Mouse (Mus musculus) spleen, postnatal 36 days (tissue): ENCODE measurements around the gene Gm49711.

Source experiments
- DNase-seq, 2 experiments: peaks; one replicate each; pipeline ENCODE4 v3.0.0; 2022; ENCODE audit warnings: low spot score in 2 of 2, mixed read lengths in 1 of 2

Gm49711 gene

DNA sequence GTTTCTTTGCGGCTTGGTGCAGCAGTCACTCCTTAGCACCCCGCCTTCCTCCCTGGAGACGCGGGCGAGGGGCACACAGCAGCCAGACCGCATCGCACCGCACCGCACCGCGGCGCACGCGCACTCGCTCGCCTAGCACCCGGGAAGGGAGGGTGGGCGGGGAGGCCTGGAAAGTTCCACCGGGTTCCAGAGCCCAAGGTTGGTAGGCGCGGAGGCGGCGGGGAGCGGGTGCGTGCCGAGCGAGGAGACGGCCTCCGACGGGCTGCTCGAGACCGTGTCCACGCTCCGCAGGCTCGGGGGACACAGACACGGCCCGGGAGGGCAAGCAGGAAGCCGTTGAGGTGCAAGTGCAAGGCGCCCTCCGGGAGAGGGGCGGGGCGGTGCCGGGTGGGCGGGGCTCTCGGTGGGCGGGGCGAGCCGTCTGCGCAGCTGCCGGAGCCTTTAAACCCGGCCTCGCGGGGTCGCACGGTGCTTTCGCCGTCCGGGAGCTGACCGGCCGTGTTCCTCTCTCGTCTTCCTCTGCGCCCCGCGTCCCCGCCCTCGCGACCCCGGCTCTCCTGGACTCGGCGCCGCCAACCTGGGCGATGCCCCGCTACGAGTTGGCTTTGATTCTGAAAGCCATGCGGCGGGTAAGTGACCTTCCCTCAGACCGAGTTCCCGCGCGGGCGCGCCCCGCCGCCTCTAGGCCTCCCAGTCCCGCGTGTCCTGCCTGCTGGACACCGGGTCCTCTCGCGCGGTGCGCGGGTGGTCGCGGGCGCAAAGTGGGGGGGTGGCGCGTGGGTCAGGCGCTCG lies at the start of gene Gm49711, which contains the start of the genes Mrps6 and Slc5a3:
TSS of gene Gm49711 (plus strand) at position 465 of the 792 bp plus-strand sequence.
TSS of gene Mrps6 (plus strand) at position 419 of the 792 bp plus-strand sequence.
TSS of gene Slc5a3 (plus strand) at position 471 of the 792 bp plus-strand sequence.
- peak; percentile 78 to 79 for DNase-seq

DNA sequence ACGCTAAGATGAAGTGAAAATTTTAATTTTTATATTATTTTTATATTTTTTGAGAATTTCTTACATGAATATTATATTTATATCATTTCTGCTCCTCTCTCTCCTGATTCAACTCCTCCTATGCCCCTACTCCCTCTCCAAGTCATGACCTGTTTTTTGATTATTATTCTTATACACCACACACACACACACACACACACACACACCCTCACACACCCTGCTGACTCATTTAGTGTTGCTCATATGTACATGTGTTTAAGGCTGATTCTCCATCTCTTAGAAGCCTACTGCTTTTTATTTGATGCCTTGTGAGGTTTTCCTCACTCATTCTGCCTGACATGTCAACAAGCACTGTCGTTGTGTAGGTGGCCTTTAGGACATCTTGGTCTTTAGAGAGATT lies 48.5 kb upstream of the Gm49711 start:
- DNase-seq, result no peak

DNA sequence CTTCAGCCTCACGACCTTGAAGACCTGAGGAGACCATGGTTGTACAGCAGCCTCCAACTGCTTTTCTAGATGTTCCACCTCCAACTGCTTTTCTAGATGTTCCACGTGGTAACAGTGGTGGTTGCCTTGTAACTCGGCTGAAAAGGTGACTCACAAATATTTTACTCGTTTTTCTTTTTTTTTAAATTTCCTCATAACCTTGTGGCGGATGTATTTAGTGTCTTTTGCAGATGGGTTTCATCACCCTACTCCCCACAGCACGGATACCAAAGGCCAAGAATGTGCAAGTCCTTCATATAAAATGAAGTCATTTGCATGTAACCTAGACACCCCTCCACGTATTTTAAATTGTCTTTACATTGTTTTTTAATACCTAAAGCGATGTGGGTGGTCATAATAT lies 41.3 kb upstream of the Gm49711 start:
- DNase-seq, result no peak

DNA sequence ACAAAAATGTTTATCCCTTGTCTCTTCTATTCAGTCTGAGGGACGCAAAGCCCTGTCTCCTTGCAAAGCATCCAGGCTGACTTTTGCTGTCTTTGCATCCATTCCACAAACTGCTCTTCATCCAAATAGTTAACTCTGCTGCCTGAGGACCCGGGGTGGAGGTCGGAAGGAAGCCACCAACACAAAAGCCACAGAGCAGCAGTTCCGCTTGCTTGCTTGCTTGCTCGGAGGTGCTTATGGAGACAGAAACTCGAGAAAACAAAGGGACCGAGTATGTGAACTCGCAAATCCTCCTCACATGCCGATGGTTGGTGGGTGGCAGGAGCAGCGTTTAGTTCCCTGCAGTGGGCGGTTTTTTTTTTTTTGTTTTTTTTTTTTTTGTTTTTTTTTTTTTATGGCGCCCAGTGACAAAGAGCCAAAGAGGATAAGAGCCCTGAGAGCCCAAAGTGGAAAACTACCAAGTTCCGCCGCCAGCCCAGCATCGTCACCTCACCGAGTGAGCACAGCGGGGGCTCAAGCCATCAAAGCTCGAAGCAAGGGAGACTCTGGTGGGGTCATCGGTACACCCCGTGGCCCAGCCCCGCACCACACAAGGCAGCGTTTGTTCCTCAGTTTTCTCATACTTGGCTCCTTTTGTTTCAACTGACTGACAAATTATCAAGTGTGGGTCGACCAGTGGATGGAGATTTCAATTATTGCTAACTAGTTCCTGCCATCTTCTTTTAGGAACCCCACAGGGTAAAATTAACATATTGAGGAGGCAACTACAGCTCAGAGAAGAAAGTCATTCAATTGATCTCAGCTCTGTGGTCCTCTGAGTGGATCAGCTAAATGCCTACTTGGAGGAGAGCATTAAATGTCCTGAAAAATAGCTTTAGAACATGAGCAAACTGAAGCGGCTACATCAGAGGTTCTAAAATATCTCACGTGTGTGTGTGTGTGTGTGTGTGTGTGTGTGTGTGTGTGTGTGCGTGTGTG lies 38.7 kb upstream of the Gm49711 start:
- peak; percentile 38 to 39 for DNase-seq

DNA sequence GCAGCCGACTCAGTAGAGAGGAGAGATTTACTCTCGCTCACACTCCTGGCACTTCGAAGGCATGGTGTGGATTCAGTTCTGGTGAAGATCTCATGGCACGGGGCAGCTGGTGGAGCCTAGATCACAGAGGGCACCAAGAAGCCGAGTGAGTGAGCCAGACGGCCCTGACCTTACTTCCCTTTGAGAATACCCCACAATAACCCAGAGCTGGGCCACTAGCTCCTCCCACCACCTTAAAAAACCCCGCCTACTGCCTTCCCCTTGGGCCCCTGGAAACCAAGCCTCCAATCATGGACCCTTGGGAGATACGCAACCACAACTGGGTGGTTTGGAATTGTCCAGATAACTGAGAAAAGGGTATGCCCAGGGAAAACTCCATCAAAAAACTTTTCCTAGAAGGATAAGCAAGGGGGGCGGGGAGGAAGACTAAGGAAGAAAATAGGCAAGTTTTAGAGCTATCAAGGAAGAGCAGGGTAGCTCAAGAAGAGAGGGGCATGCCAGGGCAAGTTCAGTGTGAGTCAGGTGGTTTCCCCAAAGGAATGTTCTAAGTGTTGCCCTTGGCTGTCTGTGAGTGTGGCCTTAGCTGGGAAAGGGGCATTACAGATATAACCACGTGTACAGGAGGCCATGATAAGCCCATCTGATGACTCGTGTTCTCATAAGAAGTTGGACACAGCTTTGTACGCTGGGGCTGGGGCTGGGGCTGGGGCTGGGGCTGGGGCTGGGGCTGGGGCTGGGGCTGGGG lies 36.3 kb upstream of the Gm49711 start:
- DNase-seq, result no peak

DNA sequence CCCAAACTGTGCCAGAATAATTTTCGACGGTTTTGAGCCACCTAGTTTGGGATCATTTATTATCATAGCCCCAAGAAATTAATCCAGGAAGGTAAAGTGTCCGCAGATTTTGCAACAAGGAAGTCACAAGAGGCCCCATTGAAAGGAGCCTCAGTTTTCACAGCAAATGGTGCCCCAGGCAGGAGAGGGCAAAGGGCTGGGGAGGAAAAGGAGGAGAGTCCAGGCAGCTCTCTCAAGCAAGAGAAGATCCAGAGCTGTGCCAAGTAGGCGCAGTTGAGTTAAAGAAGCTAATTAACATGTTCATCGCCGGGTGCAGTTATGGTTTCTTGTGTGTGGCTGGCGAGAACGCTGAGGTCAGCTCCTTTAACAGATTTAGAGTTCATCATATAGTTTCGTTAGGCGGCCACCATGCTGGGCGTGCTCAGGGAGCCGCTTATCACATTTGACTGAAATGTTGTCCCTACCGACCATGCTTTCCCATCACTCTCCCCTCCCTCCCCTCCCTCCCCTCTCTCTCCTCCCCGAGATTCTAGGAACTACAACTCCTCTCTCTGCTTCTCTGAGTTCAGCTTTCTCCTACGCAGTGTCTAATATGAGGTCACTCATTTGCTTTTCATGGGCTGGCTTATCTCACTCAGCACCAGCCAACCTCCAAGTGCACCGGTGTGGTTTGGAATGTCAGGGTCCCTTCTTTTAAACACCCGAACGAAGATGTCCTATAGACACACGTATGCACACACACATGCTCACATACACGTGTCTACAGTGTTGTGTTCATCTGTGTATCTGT lies 35.4 kb upstream of the Gm49711 start:
- DNase-seq, result no peak

DNA sequence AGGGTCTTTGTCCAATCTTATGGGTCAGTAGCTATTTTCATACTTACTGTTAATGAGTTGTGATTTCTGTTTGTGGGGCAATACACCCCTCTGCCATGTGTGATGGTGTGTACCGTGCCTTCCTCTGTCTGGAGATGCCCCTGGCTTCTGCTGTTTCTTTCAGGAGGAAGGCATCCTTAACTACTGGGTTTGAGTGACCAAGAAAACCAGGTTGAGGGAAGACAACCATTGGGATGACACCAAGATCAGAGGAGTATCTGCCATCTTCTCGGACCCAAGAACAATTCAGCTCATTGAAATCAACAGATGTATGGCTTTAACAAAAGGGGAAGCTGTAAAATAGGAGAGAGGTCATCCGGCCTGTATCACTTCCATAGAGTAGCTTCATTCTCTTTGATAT lies 24.8 kb upstream of the Gm49711 start:
- no peak for DNase-seq

DNA sequence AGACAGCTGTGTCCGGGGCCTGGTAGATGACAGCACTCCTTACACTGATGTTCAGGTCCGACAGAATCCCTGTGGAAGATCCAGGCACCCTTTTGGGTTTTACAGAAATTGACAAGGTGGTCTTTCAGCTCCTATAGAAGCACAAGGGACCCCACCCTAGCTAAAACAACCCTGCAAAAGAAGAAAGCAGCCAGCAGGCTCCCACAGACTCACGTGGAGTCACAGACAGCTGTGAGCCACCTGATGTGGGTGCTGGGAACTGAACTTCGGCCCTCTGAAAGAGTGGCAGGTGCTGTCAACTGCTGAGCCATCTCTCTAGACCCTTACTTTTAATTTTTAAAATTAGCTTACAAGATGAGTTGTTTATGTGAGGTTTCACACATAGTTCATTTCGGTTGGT lies 23.4 kb upstream of the Gm49711 start:
- no peak for DNase-seq

DNA sequence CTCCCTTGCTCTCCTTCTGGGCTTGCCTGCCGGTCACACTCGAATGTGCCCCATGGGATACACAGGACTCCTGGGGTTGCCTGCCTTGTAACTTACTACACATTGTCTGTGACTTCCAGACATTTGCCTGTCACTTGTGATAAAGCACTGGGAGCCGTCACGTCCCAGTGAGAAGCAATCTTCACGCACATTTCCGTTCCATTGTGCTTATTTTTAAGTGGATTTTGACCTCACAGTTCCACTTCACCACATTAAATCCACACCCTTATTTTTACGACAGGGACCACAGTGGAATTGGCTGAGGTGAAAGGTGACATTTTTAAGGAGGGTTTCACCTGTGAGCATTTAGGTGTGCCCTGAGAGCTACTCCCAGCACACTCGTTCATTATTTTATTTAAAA lies 21.4 kb upstream of the Gm49711 start:
- DNase-seq, result no peak

DNA sequence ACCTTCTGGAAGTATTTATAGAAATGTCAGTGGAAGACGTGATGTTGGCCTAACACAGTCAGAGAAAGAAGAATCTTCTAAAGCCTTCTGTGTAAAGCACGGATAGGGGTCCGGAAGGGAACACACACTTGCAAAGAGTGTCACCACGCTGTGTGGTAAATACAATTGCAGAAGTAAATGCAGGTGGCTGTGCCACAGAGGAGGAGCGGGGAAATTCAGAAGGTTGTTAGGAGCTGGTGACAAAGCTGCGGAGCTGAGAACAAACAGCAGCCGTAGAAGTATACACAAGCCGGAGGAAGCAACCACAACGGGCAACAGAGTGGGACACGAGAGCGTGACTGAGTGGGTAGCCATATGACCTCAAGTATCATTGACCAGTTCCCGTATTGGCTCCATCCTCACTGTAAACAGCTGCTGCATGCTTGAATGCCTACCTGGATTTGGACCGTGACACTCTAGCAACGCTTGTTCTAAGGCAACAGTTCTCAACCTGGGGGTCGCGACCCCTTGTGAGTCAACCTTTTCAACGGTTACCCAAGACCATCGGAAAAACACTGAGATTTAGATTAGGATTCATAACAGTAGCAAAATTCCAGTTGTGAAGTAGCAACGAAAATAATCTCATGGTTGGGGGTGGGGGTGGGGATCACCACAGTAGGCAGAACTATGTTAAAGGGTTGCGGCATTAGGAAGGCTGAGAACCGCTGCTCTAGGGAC lies 20.1 kb upstream of the Gm49711 start:
- peak; percentile 31 to 45 for DNase-seq

DNA sequence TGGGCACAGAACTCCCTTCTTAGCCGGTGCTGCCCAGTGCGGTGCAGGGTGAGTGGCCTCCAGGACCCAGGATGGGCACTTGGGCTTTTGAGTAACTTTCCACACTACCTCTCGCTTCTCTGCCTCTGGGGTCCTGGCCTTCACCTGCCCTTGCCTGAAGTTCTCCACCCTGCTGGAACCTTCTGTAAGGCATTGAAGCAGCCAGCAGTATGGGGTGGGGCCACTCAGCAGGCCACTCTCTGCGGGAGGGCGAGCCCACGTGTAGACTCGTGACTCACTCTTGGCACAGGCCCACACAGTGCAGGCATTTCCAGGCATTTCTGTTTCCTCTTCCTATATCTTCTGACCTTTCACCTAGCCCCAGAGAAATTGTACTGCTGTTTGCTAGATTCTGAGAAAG lies 18.7 kb upstream of the Gm49711 start:
- DNase-seq, result peak in 1 of 2 experiments; percentile 17

DNA sequence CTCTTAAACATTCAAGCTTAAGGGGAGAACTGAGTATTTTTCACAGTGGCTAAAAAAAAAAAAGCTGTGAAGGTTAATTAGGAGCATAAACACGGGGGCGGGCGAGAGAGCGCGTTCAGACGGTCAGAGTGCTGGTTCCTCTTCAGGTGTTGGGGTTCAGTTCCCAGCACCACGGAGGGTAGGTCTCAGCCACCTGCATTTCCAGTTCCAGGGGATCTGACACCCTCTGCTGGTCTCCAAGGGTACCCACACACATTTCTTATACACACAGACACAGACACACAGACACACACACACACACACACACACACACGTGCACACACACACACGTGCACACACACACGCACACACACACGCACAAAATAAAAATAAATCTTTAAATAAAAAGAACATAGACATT lies 18.1 kb upstream of the Gm49711 start:
- DNase-seq, result no peak

DNA sequence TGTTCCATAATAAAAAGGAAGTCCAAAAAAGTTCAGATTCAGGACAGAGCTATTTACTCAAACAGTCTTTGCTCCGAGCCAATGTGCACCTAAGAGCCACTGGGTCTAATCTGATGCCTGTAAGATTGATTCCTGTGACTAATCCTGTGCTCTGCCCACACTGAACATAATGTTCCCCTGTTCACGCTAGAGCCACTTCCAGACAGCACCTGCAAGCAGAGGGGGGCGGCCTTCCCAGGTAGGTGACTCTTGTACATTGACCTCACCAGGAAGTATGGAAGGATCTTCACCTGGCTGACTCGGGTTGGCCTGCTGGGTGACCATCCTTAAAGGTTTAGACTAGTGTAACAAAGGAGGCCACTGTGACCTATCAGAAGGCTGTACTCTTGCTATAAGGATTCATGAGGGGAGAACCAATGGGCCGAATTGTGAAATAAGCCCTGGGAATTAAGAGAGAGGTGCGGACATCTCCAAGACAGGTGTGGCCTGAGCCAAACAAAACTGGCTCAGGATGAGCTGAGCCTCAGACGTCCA lies 6.3 kb upstream of the Gm49711 start:
- no peak for DNase-seq

DNA sequence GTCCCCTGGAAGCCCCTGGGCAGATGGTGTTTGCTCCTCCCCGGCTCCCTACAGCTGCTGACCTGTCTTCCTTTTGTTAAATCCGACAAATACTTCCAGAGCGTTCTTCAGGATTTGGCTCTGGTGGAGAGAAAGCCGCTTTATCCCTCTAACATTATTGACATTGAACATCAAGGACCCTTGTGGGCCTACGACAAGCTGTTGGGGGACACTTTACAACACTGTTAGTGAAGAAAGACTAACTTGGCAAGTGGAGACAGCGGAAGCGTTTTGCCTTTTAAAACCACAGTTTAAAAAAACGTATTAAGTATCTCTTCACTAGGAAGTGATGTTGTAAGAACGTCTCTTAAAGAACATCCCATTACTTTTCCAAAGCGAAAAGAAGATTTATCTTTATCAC lies 5.5 kb upstream of the Gm49711 start:
- DNase-seq, result no peak

DNA sequence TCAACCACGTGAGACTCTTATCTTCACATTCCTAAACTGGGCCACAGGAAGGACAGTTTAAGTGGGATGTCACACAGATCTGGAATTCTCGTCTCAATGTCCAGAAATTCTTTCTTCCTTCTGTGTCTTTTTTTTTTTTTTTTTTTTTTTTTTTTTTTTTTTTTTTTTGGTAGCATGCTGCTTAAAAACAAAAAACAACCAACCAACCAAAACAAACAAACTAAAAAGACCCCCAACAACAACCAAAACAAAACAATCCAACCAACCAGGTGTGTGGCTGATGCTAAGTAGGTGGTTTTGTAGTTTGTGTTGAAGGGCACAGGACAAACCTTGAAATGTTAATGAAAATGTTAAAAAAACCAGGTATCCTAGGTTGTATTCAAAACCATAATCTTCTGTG lies 1.4 kb upstream of the Gm49711 start:
- DNase-seq, result no peak

DNA sequence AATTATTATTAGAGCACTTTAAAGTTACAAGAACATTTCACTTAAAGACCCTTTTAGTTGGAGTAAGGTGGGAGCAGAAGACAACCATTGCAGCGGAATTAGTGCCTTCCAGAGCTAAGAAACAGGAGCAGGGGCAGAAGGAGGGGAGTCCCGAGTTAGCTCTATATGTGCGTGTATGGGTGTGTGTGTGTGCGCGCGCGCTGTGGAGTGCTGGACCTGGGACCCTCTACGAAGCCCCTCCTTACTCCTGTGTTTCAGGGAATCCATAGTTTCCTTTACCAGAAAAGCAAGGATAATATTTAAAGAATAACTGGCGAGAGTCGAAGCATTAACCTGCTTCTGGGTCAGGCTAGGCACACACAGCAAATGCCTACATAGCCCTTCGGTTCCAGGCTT lies 662 bp upstream of the Gm49711 start:
- DNase-seq, result no peak

DNA sequence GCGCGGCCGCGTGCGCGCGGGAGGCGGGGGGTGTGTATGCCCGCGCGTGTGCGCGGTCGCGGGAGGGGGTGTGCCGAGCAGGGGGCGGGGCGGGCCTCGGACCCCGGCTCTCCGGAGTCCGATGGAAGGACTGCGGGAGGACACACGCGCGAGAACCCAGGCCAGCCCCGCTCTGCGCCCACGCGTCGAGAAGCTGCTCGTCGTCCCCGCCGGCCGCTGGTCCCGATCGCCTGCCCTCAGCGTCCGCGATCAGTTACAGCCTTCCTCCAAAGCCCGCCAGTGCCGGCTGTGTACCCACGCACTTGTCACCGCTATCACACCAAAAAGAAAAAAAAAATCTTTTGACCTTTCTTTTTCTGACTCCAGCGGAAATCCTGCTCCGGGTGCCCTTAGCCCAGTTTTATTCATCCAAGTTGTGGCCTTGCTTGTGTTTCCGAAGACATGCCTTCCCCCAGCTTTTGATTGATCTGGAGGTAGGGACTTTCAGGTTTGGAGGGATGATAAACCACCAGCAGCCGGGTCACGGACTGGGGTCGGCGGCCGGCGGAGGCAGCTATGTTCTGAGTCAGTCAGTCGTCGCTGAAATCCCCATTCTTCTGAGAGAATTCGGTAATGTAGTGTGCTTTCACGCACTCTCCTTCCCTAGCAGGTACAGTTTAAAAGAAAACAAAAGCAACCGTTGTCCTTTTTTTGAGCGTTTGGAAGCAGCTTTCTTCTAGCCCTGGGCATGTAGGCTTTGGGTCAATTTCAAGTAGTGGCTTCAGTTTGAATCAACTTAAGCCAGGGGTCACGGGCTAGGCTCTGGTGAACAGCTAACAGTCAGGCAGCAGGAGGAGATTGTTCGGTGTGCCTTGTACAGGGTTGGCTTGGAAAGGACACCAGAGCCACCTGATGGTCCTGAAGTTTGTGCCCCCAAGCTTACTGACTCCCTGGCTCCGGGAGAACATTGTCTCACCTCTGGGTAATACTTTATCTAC lies 816 bp downstream of the Gm49711 start:
- DNase-seq, result peak; percentile 5 to 6

DNA sequence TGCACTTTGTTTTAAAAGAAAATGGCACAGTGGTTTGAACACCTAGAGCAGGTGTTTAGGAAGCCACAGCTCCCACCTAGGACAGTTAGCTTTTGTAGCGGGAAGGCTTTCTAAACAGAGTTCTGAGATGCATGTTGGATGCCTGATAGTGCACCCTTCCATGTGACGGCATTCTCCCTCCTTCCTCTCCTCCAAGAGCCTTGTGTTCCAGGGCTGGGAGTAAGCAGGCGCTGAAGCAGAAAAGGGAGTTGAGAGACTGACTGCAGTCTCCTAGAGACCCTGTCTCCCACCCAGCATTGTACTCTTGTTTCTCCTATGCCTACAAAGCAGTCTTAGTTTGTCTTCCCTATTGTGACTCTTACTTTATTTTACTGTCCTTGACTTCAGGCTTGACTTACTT lies 2.1 kb downstream of the Gm49711 start:
- no peak for DNase-seq

DNA sequence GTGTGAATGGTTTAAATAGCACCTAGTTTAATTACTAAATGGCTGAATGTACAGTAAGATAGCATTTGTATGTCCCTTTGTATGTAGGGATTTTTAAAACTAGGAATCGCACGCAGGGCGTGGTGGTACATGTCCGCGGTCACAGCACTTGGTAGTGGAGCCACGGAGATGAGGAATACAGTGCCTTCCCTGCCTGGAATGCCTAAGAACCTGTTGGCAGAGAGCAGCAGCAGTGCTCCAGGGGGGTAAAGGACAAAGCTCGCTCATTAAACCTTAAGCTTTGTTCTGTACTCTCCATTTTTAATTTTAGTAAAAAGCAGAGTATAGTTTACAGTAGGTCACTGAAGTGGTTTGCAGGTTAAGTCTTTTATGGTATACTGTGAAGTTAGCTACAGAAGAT lies 3.5 kb downstream of the Gm49711 start:
- DNase-seq, result no peak
